Mouse (Mus musculus): ENCODE measurements around the gene Cdc34. TPM values are rescaled to one million over a fixed set of nuclear protein-coding genes. Genes with fewer than 3 reads are reported as not detected.
A peak's percentile ranks its signal among the peaks of the same experiment; 100 is the strongest.

Gene Cdc34
- polyA plus RNA-seq, 1 experiment from 2014 or later, result 92.9 TPM

- no peak overlapping the region for H3K4me2 ChIP-seq
- 24% methylated on average over 7 of the region's 7 CpGs for WGBS
- peak; percentile 98 for TF ChIP-seq CTCF (IDR thresholded peaks at IDR 0.05; ENCODE audit: low read depth)
- no peaks in the 10 kb centered on the region for H3K27me3 ChIP-seq (ENCODE audit: insufficient read depth, low read length)
- no peaks in the 10 kb centered on the region for H3K36me3 ChIP-seq (ENCODE audit: insufficient read depth)
- H3K4me1 ChIP-seq (ENCODE audit: insufficient read depth), result no peaks in the 10 kb centered on the region
- H3K4me3 ChIP-seq (ENCODE audit: low read depth, low read length), result no peak overlapping the region
- ATAC-seq (ENCODE audit: insufficient read depth) (peak; percentile 78), DNase-seq (peak; percentile 94)
- no peaks in the 10 kb centered on the region for H3K9me3 ChIP-seq (ENCODE audit: low read depth, low read length)
- no peak overlapping the region for H3K9ac ChIP-seq
- no peak overlapping the region for H3K27ac ChIP-seq (ENCODE audit: low read depth)
Measured at GRCm38 (mm10) chr10:79649070-79649751, 32.8 kb upstream of the Cdc34 start.

GRCm38 (mm10) chr10:79652789-79653188 lies 29.2 kb upstream of the Cdc34 start:
- DNase-seq (no peak), ATAC-seq (ENCODE audit: insufficient read depth) (no peak)
- Histone ChIP-seq H3K9me3 (ENCODE audit: low read depth, low read length) (no peaks in the 10 kb centered on the region), H3K4me3 (ENCODE audit: low read depth, low read length) (no peak overlapping the region), H3K4me1 (ENCODE audit: insufficient read depth) (no peaks in the 10 kb centered on the region), H3K9ac (no peak overlapping the region), H3K36me3 (ENCODE audit: insufficient read depth) (no peaks in the 10 kb centered on the region), H3K4me2 (no peak overlapping the region), H3K27ac (ENCODE audit: low read depth) (no peak overlapping the region), H3K27me3 (ENCODE audit: insufficient read depth, low read length) (no peaks in the 10 kb centered on the region)
- WGBS, result 79% methylated on average over 7 of the region's 7 CpGs
- no peak for TF ChIP-seq CTCF (IDR thresholded peaks at IDR 0.05; ENCODE audit: low read depth)

- WGBS, result 41% methylated on average over 1 of the region's 1 CpGs
- no peak for TF ChIP-seq CTCF (IDR thresholded peaks at IDR 0.05; ENCODE audit: low read depth)
- no peaks in the 10 kb centered on the region for H3K9me3 ChIP-seq (ENCODE audit: low read depth, low read length)
- H3K4me3 ChIP-seq (ENCODE audit: low read depth, low read length), result no peak overlapping the region
- no peak for ATAC-seq (ENCODE audit: insufficient read depth)
- H3K27ac ChIP-seq (ENCODE audit: low read depth), result no peak overlapping the region
- no peaks in the 10 kb centered on the region for H3K4me1 ChIP-seq (ENCODE audit: insufficient read depth)
- no peaks in the 10 kb centered on the region for H3K27me3 ChIP-seq (ENCODE audit: insufficient read depth, low read length)
- no peak overlapping the region for H3K9ac ChIP-seq
- no peak overlapping the region for H3K4me2 ChIP-seq
- H3K36me3 ChIP-seq (ENCODE audit: insufficient read depth), result no peaks in the 10 kb centered on the region
- no peak for DNase-seq
Measured at GRCm38 (mm10) chr10:79654946-79655395, 27.0 kb upstream of the Cdc34 start.

DNA sequence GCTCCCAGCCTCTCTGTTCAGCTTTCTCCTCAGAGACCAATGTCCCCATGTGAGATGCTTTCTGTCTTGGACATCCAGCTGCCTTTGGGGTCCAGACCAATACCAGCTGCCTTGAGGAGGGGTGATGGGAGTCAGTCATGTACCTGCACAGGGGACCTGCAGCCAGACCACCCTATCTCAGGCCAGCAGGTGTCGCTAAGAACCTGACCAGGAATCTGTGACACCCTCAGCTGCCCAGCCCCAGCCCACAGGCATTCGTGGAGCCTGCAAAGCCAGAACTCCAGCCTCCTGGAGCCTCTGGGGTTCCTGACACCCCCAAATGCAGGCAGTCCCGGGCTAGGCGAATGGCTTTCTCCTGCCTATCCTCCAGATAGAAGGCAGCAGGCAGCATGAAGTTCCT lies 23.2 kb upstream of the Cdc34 start:
- H3K9ac ChIP-seq, result no peak overlapping the region; the same call in 1 of the 2 replicates
- no peak overlapping the region for H3K4me2 ChIP-seq
- H3K9me3 ChIP-seq (ENCODE audit: low read depth, low read length), result no peaks in the 10 kb centered on the region
- no peaks in the 10 kb centered on the region for H3K36me3 ChIP-seq (ENCODE audit: insufficient read depth)
- no peaks in the 10 kb centered on the region for H3K4me1 ChIP-seq (ENCODE audit: insufficient read depth)
- WGBS, result 13% methylated on average over 4 of the region's 4 CpGs
- H3K27me3 ChIP-seq (ENCODE audit: insufficient read depth, low read length), result no peaks in the 10 kb centered on the region
- peak; percentile 56 for TF ChIP-seq CTCF (IDR thresholded peaks at IDR 0.05; ENCODE audit: low read depth)
- no peak overlapping the region for H3K4me3 ChIP-seq (ENCODE audit: low read depth, low read length)
- DNase-seq (peak; percentile 44), ATAC-seq (ENCODE audit: insufficient read depth) (no peak; the same call in 1 of the 2 replicates)
- H3K27ac ChIP-seq (ENCODE audit: low read depth), result no peak overlapping the region

DNA sequence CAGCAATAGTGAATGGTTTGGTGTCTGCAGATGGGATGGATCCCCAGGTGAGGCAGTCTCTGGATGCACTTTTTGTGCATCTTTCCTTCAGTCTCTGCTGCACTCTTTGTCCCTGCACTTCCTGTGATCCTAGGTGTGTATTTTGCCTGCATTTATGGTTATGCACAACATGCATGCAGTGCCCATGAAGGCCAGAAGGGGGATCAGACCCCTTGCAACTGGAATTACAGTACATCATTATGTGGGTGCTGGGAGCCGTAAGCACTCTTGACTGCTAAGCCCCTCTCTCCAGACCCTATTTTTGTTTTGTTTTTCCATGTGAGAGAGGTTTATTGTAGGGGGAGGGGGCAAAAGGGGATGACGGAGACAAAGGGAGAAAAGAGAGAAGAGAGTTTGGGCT lies 21.7 kb upstream of the Cdc34 start:
- TF ChIP-seq CTCF (IDR thresholded peaks at IDR 0.05; ENCODE audit: low read depth), result peak; percentile 65
- Histone ChIP-seq H3K4me2 (no peak overlapping the region), H3K9me3 (ENCODE audit: low read depth, low read length) (no peaks in the 10 kb centered on the region), H3K4me3 (ENCODE audit: low read depth, low read length) (no peak overlapping the region), H3K27ac (ENCODE audit: low read depth) (no peak overlapping the region), H3K36me3 (ENCODE audit: insufficient read depth) (no peaks in the 10 kb centered on the region), H3K4me1 (ENCODE audit: insufficient read depth) (no peaks in the 10 kb centered on the region), H3K27me3 (ENCODE audit: insufficient read depth, low read length) (no peaks in the 10 kb centered on the region), H3K9ac (no peak overlapping the region)
- DNase-seq (no peak), ATAC-seq (ENCODE audit: insufficient read depth) (no peak)
- WGBS, result 73% methylated on average over 2 of the region's 2 CpGs

- H3K4me2 ChIP-seq, result no peak overlapping the region
- no peaks in the 10 kb centered on the region for H3K9me3 ChIP-seq (ENCODE audit: low read depth, low read length)
- WGBS, result 39% methylated on average over 3 of the region's 3 CpGs
- H3K4me1 ChIP-seq (ENCODE audit: insufficient read depth), result no peaks in the 10 kb centered on the region
- no peak for DNase-seq
- H3K36me3 ChIP-seq (ENCODE audit: insufficient read depth), result no peaks in the 10 kb centered on the region
- no peak for ATAC-seq (ENCODE audit: insufficient read depth)
- no peaks in the 10 kb centered on the region for H3K27me3 ChIP-seq (ENCODE audit: insufficient read depth, low read length)
- H3K27ac ChIP-seq (ENCODE audit: low read depth), result no peak overlapping the region
- TF ChIP-seq CTCF (IDR thresholded peaks at IDR 0.05; ENCODE audit: low read depth), result no peak
- H3K9ac ChIP-seq, result no peak overlapping the region
- no peak overlapping the region for H3K4me3 ChIP-seq (ENCODE audit: low read depth, low read length)
Measured at GRCm38 (mm10) chr10:79661861-79662260, 20.1 kb upstream of the Cdc34 start.

- DNase-seq (peak; percentile 80), ATAC-seq (ENCODE audit: insufficient read depth) (no peak)
- H3K9ac ChIP-seq, result no peak within 1 kb of the TSS
- no peaks in the 10 kb centered on the region for H3K4me1 ChIP-seq (ENCODE audit: insufficient read depth)
- H3K4me2 ChIP-seq, result no peak within 1 kb of the TSS
- TF ChIP-seq CTCF (IDR thresholded peaks at IDR 0.05; ENCODE audit: low read depth), result peak; percentile 94
- H3K27me3 ChIP-seq (ENCODE audit: insufficient read depth, low read length), result no peaks in the 10 kb centered on the region
- no peak within 1 kb of the TSS for H3K4me3 ChIP-seq (ENCODE audit: low read depth, low read length)
- H3K36me3 ChIP-seq (ENCODE audit: insufficient read depth), result no peaks in the 10 kb centered on the region
- H3K27ac ChIP-seq (ENCODE audit: low read depth), result no peak within 1 kb of the TSS
- H3K9me3 ChIP-seq (ENCODE audit: low read depth, low read length), result no peaks in the 10 kb centered on the region
- WGBS, result 8% methylated on average over 13 of the region's 13 CpGs
Measured at GRCm38 (mm10) chr10:79664131-79664665, 17.8 kb upstream of the Cdc34 start, which contains the start of gene Madcam1. Madcam1 (plus strand) TSS chr10:79664559.
